Mouse (Mus musculus): ENCODE data around the gene Ryk. TPM values are rescaled to one million over a fixed set of nuclear protein-coding genes. Genes with fewer than 3 reads are reported as not detected.
A peak's percentile ranks its signal among the peaks of the same experiment; 100 is the strongest.

Gene Ryk
- polyA plus RNA-seq, 1 experiment from 2014 or later = 50.8 TPM

DNA sequence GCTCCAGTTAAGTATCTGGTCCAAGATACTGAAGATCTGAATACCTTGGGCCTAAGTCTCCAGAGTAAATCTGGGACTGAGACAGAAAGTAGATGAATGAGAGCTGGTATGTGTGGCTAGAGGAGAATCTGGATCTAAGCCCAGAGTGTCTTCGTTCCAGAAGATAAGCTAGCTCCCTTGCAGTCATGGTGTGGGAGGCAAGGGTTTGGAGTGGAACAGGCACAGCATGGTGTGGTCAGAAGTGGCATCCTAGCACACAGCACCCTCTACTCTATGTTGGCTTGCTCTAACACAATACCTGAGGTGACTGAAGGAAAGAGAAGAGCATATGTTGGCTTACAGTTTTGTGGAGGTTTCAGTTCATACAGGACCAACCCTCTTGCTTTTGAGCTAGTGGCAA is 79.9 kb downstream of the Ryk start:
- H3K27me3 ChIP-seq (ENCODE audit: control insufficient read depth, insufficient read depth, low read length) = no peaks in the 10 kb centered on the region
- H3K9ac ChIP-seq (replicated peaks; ENCODE audit: low read length) = no peak overlapping the region
- ATAC-seq (replicated peaks; ENCODE audit: insufficient number of reproducible peaks, low FRiP score, low TSS enrichment, low read depth) (no peak), DNase-seq (ENCODE audit: low spot score) (no peak)
- H3K27ac ChIP-seq (replicated peaks; ENCODE audit: low read depth, low read length) = no peak overlapping the region
- H3K4me2 ChIP-seq (ENCODE audit: low read depth, low read length) = no peak overlapping the region
- H3K4me1 ChIP-seq (ENCODE audit: control insufficient read depth, insufficient read depth, low read length) = no peaks in the 10 kb centered on the region
- WGBS = 93% methylated on average over 1 of the region's 1 CpGs
- H3K4me3 ChIP-seq (ENCODE audit: low read depth, low read length) = no peak overlapping the region
- peaks cover 2% of the 10 kb centered on the region for H3K36me3 ChIP-seq (replicated peaks; ENCODE audit: control insufficient read depth, insufficient read depth, low read depth, low read length)
- H3K9me3 ChIP-seq (replicated peaks; ENCODE audit: control insufficient read depth, low read length) = no peaks in the 10 kb centered on the region

DNA sequence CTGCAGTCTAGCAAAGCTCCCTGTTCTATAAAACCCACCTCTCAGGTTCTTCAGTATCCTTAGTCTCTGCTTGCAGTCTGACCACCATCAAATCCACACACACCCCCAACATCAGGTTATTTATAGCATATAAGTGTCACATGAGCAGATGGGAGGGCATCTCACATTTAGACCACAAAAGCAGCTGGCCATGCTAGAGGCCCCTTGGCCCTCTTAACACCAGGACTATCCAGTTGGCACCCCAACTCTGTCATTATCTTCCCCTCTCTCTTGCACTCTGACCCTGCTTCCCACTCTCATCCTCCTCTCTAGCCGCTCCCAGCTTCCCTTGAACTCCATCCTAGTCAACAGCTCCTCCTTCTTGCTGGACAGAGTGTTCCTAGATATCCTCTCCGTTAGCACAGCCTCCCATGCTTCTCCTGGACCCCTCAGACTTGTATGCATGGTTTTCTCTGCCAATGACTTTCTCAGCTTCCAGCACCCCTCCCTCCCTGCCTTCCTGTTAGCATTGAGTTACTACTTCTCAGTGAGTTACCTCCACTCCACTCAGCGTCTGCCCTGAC is 80.7 kb downstream of the Ryk start:
- no peak overlapping the region for H3K27ac ChIP-seq (replicated peaks; ENCODE audit: low read depth, low read length)
- no peaks in the 10 kb centered on the region for H3K4me1 ChIP-seq (ENCODE audit: control insufficient read depth, insufficient read depth, low read length)
- no peaks in the 10 kb centered on the region for H3K9me3 ChIP-seq (replicated peaks; ENCODE audit: control insufficient read depth, low read length)
- no peak overlapping the region for H3K4me3 ChIP-seq (ENCODE audit: low read depth, low read length)
- 78% methylated on average over 3 of the region's 3 CpGs for WGBS
- H3K9ac ChIP-seq (replicated peaks; ENCODE audit: low read length) = no peak overlapping the region
- DNase-seq (ENCODE audit: low spot score) (no peak), ATAC-seq (replicated peaks; ENCODE audit: insufficient number of reproducible peaks, low FRiP score, low TSS enrichment, low read depth) (no peak)
- H3K27me3 ChIP-seq (ENCODE audit: control insufficient read depth, insufficient read depth, low read length) = no peaks in the 10 kb centered on the region
- peaks cover 2% of the 10 kb centered on the region for H3K36me3 ChIP-seq (replicated peaks; ENCODE audit: control insufficient read depth, insufficient read depth, low read depth, low read length)
- H3K4me2 ChIP-seq (ENCODE audit: low read depth, low read length) = no peak overlapping the region

DNA sequence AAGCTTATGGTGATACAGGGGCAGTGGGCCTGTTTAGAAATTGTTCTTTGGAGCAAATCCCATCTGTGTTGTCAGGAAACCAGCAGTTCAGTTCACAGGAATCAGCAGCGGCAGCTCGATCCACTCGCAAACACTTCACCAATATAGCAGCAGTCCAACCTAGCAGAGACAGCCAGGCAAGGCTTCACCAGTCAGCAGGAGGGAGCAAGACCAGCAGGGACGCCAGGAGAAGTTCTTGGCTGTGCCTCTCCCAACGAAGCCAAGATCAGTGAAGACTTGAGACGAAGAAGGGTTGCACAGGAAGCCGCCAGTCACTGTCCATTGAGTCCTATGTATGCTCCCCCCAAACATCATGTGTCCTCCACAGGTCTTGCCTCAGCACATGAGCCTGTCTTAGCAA is 81.4 kb downstream of the Ryk start:
- Histone ChIP-seq H3K27me3 (ENCODE audit: control insufficient read depth, insufficient read depth, low read length) (no peaks in the 10 kb centered on the region), H3K4me2 (ENCODE audit: low read depth, low read length) (no peak overlapping the region), H3K27ac (replicated peaks; ENCODE audit: low read depth, low read length) (no peak overlapping the region), H3K4me3 (ENCODE audit: low read depth, low read length) (no peak overlapping the region), H3K36me3 (replicated peaks; ENCODE audit: control insufficient read depth, insufficient read depth, low read depth, low read length) (no peaks in the 10 kb centered on the region; the same call in 1 of the 2 replicates), H3K9ac (replicated peaks; ENCODE audit: low read length) (no peak overlapping the region), H3K4me1 (ENCODE audit: control insufficient read depth, insufficient read depth, low read length) (no peaks in the 10 kb centered on the region), H3K9me3 (replicated peaks; ENCODE audit: control insufficient read depth, low read length) (no peaks in the 10 kb centered on the region)
- no peak for DNase-seq (ENCODE audit: low spot score)
- no peak for ATAC-seq (replicated peaks; ENCODE audit: insufficient number of reproducible peaks, low FRiP score, low TSS enrichment, low read depth)
- 93% methylated on average over 7 of the region's 7 CpGs for WGBS

DNA sequence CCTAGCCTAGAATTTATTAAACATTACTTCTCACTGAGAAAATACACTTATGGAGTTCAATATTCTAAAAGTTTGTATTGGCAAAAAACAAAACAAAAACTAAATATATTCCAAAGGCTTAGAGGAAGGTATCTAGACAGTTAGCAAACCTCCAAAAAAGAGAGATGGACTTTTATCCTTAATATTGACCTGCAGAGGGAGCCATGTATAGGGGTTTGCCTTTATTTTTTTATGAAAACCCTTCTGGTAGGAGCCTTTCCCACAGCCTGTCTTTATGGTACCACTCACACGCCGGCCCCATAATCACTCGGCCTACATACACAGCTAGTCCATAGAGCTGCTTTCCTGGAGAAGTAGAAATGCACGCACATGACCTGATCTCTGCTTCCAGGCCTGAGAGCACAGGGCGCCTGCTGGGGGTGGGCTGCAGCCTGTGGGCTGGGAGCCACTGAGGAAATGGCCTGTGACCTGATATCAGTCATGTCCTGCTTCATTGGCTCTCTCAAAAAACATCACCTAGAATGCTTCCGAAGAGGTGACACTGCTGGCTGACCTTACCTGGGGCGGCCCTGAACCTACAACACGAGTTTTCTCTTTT is 82.9 kb downstream of the Ryk start:
- Histone ChIP-seq H3K9ac (replicated peaks; ENCODE audit: low read length) (no peak overlapping the region), H3K27ac (replicated peaks; ENCODE audit: low read depth, low read length) (no peak overlapping the region), H3K4me3 (ENCODE audit: low read depth, low read length) (no peak overlapping the region), H3K9me3 (replicated peaks; ENCODE audit: control insufficient read depth, low read length) (no peaks in the 10 kb centered on the region), H3K4me1 (ENCODE audit: control insufficient read depth, insufficient read depth, low read length) (no peaks in the 10 kb centered on the region), H3K27me3 (ENCODE audit: control insufficient read depth, insufficient read depth, low read length) (no peaks in the 10 kb centered on the region), H3K4me2 (ENCODE audit: low read depth, low read length) (no peak overlapping the region), H3K36me3 (replicated peaks; ENCODE audit: control insufficient read depth, insufficient read depth, low read depth, low read length) (no peaks in the 10 kb centered on the region)
- WGBS = 73% methylated on average over 8 of the region's 8 CpGs
- DNase-seq (ENCODE audit: low spot score) (peak; percentile 18), ATAC-seq (replicated peaks; ENCODE audit: insufficient number of reproducible peaks, low FRiP score, low TSS enrichment, low read depth) (no peak)

DNA sequence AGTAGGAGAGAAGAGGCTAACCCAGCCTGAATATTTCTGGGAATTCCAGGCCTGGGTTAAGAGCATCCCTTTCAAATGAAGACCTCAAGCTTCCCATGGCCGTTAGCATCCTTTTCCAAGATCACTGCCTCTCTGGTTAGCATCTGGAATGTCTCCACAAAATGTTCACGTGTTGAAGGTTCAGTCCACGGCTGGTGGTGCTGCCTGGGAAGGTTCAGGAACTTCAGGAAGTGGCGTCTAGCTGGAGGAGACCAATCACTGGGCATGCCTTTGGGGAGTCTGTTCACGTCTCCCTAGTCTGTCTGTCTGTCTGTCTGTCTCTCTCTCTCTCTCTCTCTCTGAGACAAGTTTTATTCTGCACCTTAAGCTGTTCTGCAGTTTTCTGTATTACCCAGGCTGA is 84.8 kb downstream of the Ryk start:
- Histone ChIP-seq H3K4me3 (ENCODE audit: low read depth, low read length) (no peak overlapping the region), H3K4me2 (ENCODE audit: low read depth, low read length) (no peak overlapping the region), H3K4me1 (ENCODE audit: control insufficient read depth, insufficient read depth, low read length) (no peaks in the 10 kb centered on the region), H3K9ac (replicated peaks; ENCODE audit: low read length) (no peak overlapping the region), H3K36me3 (replicated peaks; ENCODE audit: control insufficient read depth, insufficient read depth, low read depth, low read length) (no peaks in the 10 kb centered on the region), H3K27me3 (ENCODE audit: control insufficient read depth, insufficient read depth, low read length) (no peaks in the 10 kb centered on the region), H3K9me3 (replicated peaks; ENCODE audit: control insufficient read depth, low read length) (no peaks in the 10 kb centered on the region), H3K27ac (replicated peaks; ENCODE audit: low read depth, low read length) (no peak overlapping the region)
- DNase-seq (ENCODE audit: low spot score) (no peak), ATAC-seq (replicated peaks; ENCODE audit: insufficient number of reproducible peaks, low FRiP score, low TSS enrichment, low read depth) (no peak)
- WGBS = 70% methylated on average over 5 of the region's 5 CpGs

DNA sequence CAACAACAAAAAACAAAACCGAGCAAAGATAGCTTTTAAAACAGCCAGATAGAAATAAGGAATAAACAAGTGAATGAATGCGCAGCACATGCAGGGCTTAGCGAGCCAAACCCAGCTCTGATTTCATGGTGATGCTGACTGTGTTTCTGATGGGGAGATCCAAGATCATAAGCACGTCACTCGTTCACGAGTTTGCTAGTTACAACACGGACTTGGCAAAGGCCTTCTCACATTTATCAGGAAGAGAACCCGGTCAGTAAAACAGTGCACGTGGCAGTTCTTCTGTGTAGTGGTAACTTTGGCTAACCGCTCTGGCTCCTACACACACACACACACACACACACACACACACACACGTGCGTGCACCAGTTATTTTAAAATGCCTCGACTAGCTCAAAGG is 87.1 kb downstream of the Ryk start:
- no peak overlapping the region for H3K27ac ChIP-seq (replicated peaks; ENCODE audit: low read depth, low read length)
- ATAC-seq (replicated peaks; ENCODE audit: insufficient number of reproducible peaks, low FRiP score, low TSS enrichment, low read depth) (no peak), DNase-seq (ENCODE audit: low spot score) (no peak)
- 89% methylated on average over 13 of the region's 13 CpGs for WGBS
- H3K9ac ChIP-seq (replicated peaks; ENCODE audit: low read length) = no peak overlapping the region
- no peaks in the 10 kb centered on the region for H3K27me3 ChIP-seq (ENCODE audit: control insufficient read depth, insufficient read depth, low read length)
- H3K4me3 ChIP-seq (ENCODE audit: low read depth, low read length) = no peak overlapping the region
- H3K4me2 ChIP-seq (ENCODE audit: low read depth, low read length) = no peak overlapping the region
- H3K9me3 ChIP-seq (replicated peaks; ENCODE audit: control insufficient read depth, low read length) = no peaks in the 10 kb centered on the region
- no peaks in the 10 kb centered on the region for H3K4me1 ChIP-seq (ENCODE audit: control insufficient read depth, insufficient read depth, low read length)
- no peaks in the 10 kb centered on the region for H3K36me3 ChIP-seq (replicated peaks; ENCODE audit: control insufficient read depth, insufficient read depth, low read depth, low read length)

DNA sequence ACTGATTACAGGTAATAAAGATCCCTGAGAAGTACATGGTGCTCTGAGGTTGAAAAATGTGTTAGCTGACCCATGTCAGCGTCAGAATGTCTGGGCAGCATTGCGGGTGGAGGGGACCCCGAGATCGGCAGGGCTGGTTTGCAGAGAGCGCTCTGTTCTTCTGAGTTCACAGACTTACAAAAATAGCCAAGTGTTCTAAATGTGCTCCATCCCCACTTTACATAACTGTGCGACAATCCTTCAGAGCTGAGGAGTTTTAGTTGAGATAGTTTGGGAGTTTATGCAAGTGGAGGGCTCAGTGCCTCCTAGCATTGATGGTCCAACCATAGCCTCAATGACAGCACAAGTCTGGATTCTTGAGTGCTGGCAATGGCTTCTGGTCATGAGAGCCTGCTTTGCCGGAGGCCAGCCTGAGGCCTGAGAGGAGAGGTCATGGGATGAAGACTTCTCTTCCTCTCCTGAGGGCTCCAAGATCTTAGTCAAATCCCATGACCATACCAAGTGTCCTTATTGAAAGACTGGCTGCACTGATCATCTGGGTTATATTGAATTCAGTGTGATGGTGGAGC is 88.2 kb downstream of the Ryk start:
- WGBS = 92% methylated on average over 7 of the region's 7 CpGs
- no peak overlapping the region for H3K4me2 ChIP-seq (ENCODE audit: low read depth, low read length)

DNA sequence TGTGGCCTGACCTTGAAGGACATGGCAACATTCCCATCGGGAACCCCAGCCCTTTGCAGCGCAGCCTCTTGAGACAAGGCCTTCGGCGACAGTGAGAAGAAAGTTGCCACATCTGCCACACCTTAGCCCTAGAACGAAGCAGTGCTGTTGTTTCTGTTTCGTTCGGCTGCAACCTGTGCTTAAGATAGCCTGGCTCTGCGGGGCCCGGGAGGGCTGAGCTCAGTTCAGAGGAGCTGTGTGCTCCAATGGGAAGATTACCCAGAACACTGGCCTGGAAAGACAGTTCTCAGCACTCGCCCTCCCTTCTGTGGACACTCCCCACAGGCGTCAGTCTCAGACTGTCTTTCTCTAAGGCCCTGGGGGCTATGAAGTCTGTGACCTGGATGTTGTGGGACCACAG is 89.1 kb downstream of the Ryk start:
- no peak for DNase-seq (ENCODE audit: low spot score)
- Histone ChIP-seq H3K36me3 (replicated peaks; ENCODE audit: control insufficient read depth, insufficient read depth, low read depth, low read length) (no peaks in the 10 kb centered on the region), H3K27me3 (ENCODE audit: control insufficient read depth, insufficient read depth, low read length) (no peaks in the 10 kb centered on the region), H3K4me2 (ENCODE audit: low read depth, low read length) (no peak overlapping the region), H3K9me3 (replicated peaks; ENCODE audit: control insufficient read depth, low read length) (no peaks in the 10 kb centered on the region), H3K4me3 (ENCODE audit: low read depth, low read length) (no peak overlapping the region), H3K27ac (replicated peaks; ENCODE audit: low read depth, low read length) (no peak overlapping the region), H3K4me1 (ENCODE audit: control insufficient read depth, insufficient read depth, low read length) (no peaks in the 10 kb centered on the region), H3K9ac (replicated peaks; ENCODE audit: low read length) (no peak overlapping the region)
- ATAC-seq (replicated peaks; ENCODE audit: insufficient number of reproducible peaks, low FRiP score, low TSS enrichment, low read depth) = no peak
- 82% methylated on average over 11 of the region's 11 CpGs for WGBS

More for the DNA sequence above, 88.2 kb downstream of the Ryk start:
- no peaks in the 10 kb centered on the region for H3K9me3 ChIP-seq (replicated peaks; ENCODE audit: control insufficient read depth, low read length)
- no peaks in the 10 kb centered on the region for H3K27me3 ChIP-seq (ENCODE audit: control insufficient read depth, insufficient read depth, low read length)
- no peaks in the 10 kb centered on the region for H3K36me3 ChIP-seq (replicated peaks; ENCODE audit: control insufficient read depth, insufficient read depth, low read depth, low read length)
- H3K27ac ChIP-seq (replicated peaks; ENCODE audit: low read depth, low read length) = no peak overlapping the region
- no peaks in the 10 kb centered on the region for H3K4me1 ChIP-seq (ENCODE audit: control insufficient read depth, insufficient read depth, low read length)
- H3K9ac ChIP-seq (replicated peaks; ENCODE audit: low read length) = no peak overlapping the region
- H3K4me3 ChIP-seq (ENCODE audit: low read depth, low read length) = no peak overlapping the region
- ATAC-seq (replicated peaks; ENCODE audit: insufficient number of reproducible peaks, low FRiP score, low TSS enrichment, low read depth) = no peak
- DNase-seq (ENCODE audit: low spot score) = no peak

Measured in embryonic facial prominence, embryonic 11.5 days (tissue).